Mouse (Mus musculus) C2C12 (cell line): ENCODE data around the gene Slc6a11.

ENCODE experiments used
- CTCF ChIP-seq: IDR thresholded peaks from one replicate; pipeline ENCODE4 v1.5.1; 2011; ENCODE audit not compliant: control insufficient read depth, insufficient read depth, insufficient read length
- MAX ChIP-seq: IDR thresholded peaks from one replicate; pipeline ENCODE4 v1.6.1; 2011; ENCODE audit warnings: mild to moderate bottlenecking, control low read depth
- USF1 ChIP-seq: IDR thresholded peaks from one replicate; pipeline ENCODE4 v1.6.1; 2011; ENCODE audit warnings: low read depth, mild to moderate bottlenecking, control low read depth, moderate library complexity

DNA sequence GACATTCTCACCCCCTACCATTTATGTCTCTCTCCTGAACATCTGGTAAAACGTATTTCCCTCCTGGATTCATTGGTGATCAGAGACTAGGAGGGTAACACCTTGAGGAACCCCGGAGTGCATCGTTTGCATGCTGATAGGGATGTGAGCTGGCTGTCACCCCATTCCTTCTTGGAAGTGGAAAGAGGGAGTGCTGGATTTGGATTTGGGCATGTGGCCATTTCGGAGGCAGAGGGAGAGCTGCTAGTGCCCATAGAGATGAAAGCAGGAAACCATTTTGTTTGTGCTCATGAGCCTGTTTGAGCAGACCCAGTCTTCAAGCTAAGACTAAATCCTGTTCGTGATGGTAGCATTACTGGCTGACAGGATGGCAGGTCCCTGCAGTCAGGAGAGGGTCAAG is 160.4 kb downstream of the Slc6a11 start:
- TF ChIP-seq CTCF (no peak), USF1 (no peak), MAX (no peak)
